Mouse (Mus musculus) lung, adult 2 months (tissue): Measurements from ENCODE around the gene Smpdl3b.

Experiments used
- CTCF ChIP-seq: fragments of 200-500 bp; IDR thresholded peaks from 2 replicates; pipeline ENCODE4 v1.5.1; 2011; ENCODE audit warnings: mild to moderate bottlenecking, low read length, control low read depth; ENCODE audit not compliant: insufficient read depth
- POLR2A ChIP-seq: fragments of 200-500 bp; IDR thresholded peaks from 2 replicates; pipeline ENCODE4 v1.6.1; 2011; ENCODE audit warnings: low read depth, mild to moderate bottlenecking, control low read depth, low read length, borderline replicate concordance; ENCODE audit errors: extremely low read depth

DNA sequence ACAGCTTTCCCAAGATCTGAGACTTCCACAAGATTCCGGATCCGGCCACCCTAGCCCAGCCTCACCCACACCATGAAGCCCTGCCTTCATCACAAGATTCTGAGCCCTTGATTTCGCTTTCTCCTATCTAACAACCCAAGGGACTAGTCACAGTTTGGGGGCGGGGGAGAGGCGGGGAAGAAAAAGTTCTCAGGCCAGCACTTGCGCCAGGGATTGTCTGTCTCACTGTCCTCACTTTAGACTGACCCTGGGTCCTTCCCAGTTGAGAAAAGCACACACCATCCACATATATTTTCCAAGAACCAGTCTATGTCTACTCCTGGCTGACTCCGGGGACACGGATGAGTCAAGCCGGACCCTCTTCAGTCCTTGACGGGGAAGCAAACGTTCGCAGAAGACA lies 25.4 kb downstream of the Smpdl3b start:
- TF ChIP-seq POLR2A, result no peak
- no peak for TF ChIP-seq CTCF
